Mouse (Mus musculus): ENCODE measurements at regions not wholly inside any gene's neighbourhood (a gene's known extent, or its start where the extent isn't known, plus 50 kb on each side); places are given as distances from the start of the nearest gene placed in this dataset.

- 47% methylated on average over 3 of the region's 3 CpGs for WGBS
- Histone ChIP-seq H3K36me3 (ENCODE audit: insufficient read depth, low read length) (no peaks in the 10 kb centered on the region), H3K4me1 (ENCODE audit: insufficient read depth, low read length) (no peaks in the 10 kb centered on the region), H3K4me3 (ENCODE audit: low read length) (no peak overlapping the region), H3K27me3 (ENCODE audit: insufficient read depth, low read length) (no peaks in the 10 kb centered on the region), H3K27ac (no peak overlapping the region), H3K9ac (replicated peaks; ENCODE audit: low read length) (no peak overlapping the region), H3K9me3 (ENCODE audit: low read length) (no peaks in the 10 kb centered on the region), H3K4me2 (ENCODE audit: low read depth, low read length) (no peak overlapping the region)
- peak; percentile 72 for DNase-seq (ENCODE audit: low spot score)
- peak; percentile 66 for ATAC-seq
- no peak for TF ChIP-seq CTCF (IDR thresholded peaks at IDR 0.05; ENCODE audit: low read depth)
Measured at GRCm38 (mm10) chr5:41476001-41476400, 232.0 kb downstream of the Rab28 start.

- Histone ChIP-seq H3K4me2 (ENCODE audit: low read depth, low read length) (no peak overlapping the region), H3K4me1 (ENCODE audit: insufficient read depth, low read length) (no peaks in the 10 kb centered on the region), H3K4me3 (ENCODE audit: low read length) (no peak overlapping the region), H3K9ac (replicated peaks; ENCODE audit: low read length) (no peak overlapping the region), H3K27ac (no peak overlapping the region), H3K27me3 (ENCODE audit: insufficient read depth, low read length) (no peaks in the 10 kb centered on the region), H3K9me3 (ENCODE audit: low read length) (no peaks in the 10 kb centered on the region), H3K36me3 (ENCODE audit: insufficient read depth, low read length) (no peaks in the 10 kb centered on the region)
- 64% methylated on average over 2 of the region's 2 CpGs for WGBS
- ATAC-seq: no peak
- DNase-seq (ENCODE audit: low spot score): no peak
- no peak for TF ChIP-seq CTCF (IDR thresholded peaks at IDR 0.05; ENCODE audit: low read depth)
Measured at GRCm38 (mm10) chr5:41445512-41446005, 262.4 kb downstream of the Rab28 start.

- Histone ChIP-seq H3K9me3 (ENCODE audit: low read length) (no peaks in the 10 kb centered on the region), H3K4me2 (ENCODE audit: low read depth, low read length) (no peak overlapping the region), H3K27me3 (ENCODE audit: insufficient read depth, low read length) (no peaks in the 10 kb centered on the region), H3K36me3 (ENCODE audit: insufficient read depth, low read length) (no peaks in the 10 kb centered on the region), H3K27ac (no peak overlapping the region), H3K9ac (replicated peaks; ENCODE audit: low read length) (no peak overlapping the region), H3K4me1 (ENCODE audit: insufficient read depth, low read length) (no peaks in the 10 kb centered on the region), H3K4me3 (ENCODE audit: low read length) (no peak overlapping the region)
- DNase-seq (ENCODE audit: low spot score) (no peak), ATAC-seq (no peak)
- TF ChIP-seq CTCF (IDR thresholded peaks at IDR 0.05; ENCODE audit: low read depth): no peak
- 94% methylated on average over 1 of the region's 1 CpGs for WGBS
Measured at GRCm38 (mm10) chr5:41441081-41441480, 266.9 kb downstream of the Rab28 start.

GRCm38 (mm10) chr5:41419121-41419874, 288.7 kb downstream of the Rab28 start:
- H3K4me2 ChIP-seq (ENCODE audit: low read depth, low read length): no peak overlapping the region
- no peak overlapping the region for H3K27ac ChIP-seq
- no peaks in the 10 kb centered on the region for H3K27me3 ChIP-seq (ENCODE audit: insufficient read depth, low read length)
- H3K4me3 ChIP-seq (ENCODE audit: low read length): no peak overlapping the region
- no peaks in the 10 kb centered on the region for H3K36me3 ChIP-seq (ENCODE audit: insufficient read depth, low read length)
- no peak for TF ChIP-seq CTCF (IDR thresholded peaks at IDR 0.05; ENCODE audit: low read depth)
- H3K4me1 ChIP-seq (ENCODE audit: insufficient read depth, low read length): no peaks in the 10 kb centered on the region
- 66% methylated on average over 6 of the region's 6 CpGs for WGBS
- ATAC-seq: no peak
- H3K9me3 ChIP-seq (ENCODE audit: low read length): no peaks in the 10 kb centered on the region
- H3K9ac ChIP-seq (replicated peaks; ENCODE audit: low read length): no peak overlapping the region
- no peak for DNase-seq (ENCODE audit: low spot score)

GRCm38 (mm10) chr5:41409070-41409668, 298.8 kb downstream of the Rab28 start:
- no peaks in the 10 kb centered on the region for H3K9me3 ChIP-seq (ENCODE audit: low read length)
- H3K27me3 ChIP-seq (ENCODE audit: insufficient read depth, low read length): no peaks in the 10 kb centered on the region
- no peak for ATAC-seq
- H3K4me3 ChIP-seq (ENCODE audit: low read length): no peak overlapping the region
- DNase-seq (ENCODE audit: low spot score): no peak
- H3K36me3 ChIP-seq (ENCODE audit: insufficient read depth, low read length): no peaks in the 10 kb centered on the region
- no peak overlapping the region for H3K9ac ChIP-seq (replicated peaks; ENCODE audit: low read length)
- no peak for TF ChIP-seq CTCF (IDR thresholded peaks at IDR 0.05; ENCODE audit: low read depth)
- H3K4me1 ChIP-seq (ENCODE audit: insufficient read depth, low read length): no peaks in the 10 kb centered on the region
- no peak overlapping the region for H3K4me2 ChIP-seq (ENCODE audit: low read depth, low read length)
- H3K27ac ChIP-seq: no peak overlapping the region
- WGBS: 67% methylated on average over 6 of the region's 6 CpGs

- Histone ChIP-seq H3K27me3 (ENCODE audit: insufficient read depth, low read length) (no peaks in the 10 kb centered on the region), H3K4me1 (ENCODE audit: insufficient read depth, low read length) (no peaks in the 10 kb centered on the region), H3K9me3 (ENCODE audit: low read length) (no peaks in the 10 kb centered on the region), H3K27ac (no peak overlapping the region; the same call in 1 of the 2 replicates), H3K4me2 (ENCODE audit: low read depth, low read length) (peak overlapping the region; percentile 25), H3K4me3 (ENCODE audit: low read length) (no peak overlapping the region), H3K9ac (replicated peaks; ENCODE audit: low read length) (no peak overlapping the region), H3K36me3 (ENCODE audit: insufficient read depth, low read length) (no peaks in the 10 kb centered on the region)
- WGBS: 65% methylated on average over 14 of the region's 14 CpGs
- no peak for DNase-seq (ENCODE audit: low spot score)
- ATAC-seq: no peak
- no peak for TF ChIP-seq CTCF (IDR thresholded peaks at IDR 0.05; ENCODE audit: low read depth)
Measured at GRCm38 (mm10) chr5:41392802-41393234, 315.1 kb downstream of the Rab28 start.

GRCm38 (mm10) chr5:41392137-41392554, 315.8 kb downstream of the Rab28 start:
- no peak overlapping the region for H3K4me2 ChIP-seq (ENCODE audit: low read depth, low read length)
- H3K9me3 ChIP-seq (ENCODE audit: low read length): no peaks in the 10 kb centered on the region
- no peak for DNase-seq (ENCODE audit: low spot score)
- no peaks in the 10 kb centered on the region for H3K27me3 ChIP-seq (ENCODE audit: insufficient read depth, low read length)
- H3K27ac ChIP-seq: no peak overlapping the region
- no peak for TF ChIP-seq CTCF (IDR thresholded peaks at IDR 0.05; ENCODE audit: low read depth)
- H3K9ac ChIP-seq (replicated peaks; ENCODE audit: low read length): no peak overlapping the region
- ATAC-seq: no peak
- 51% methylated on average over 9 of the region's 9 CpGs for WGBS
- H3K4me3 ChIP-seq (ENCODE audit: low read length): no peak overlapping the region
- H3K36me3 ChIP-seq (ENCODE audit: insufficient read depth, low read length): no peaks in the 10 kb centered on the region
- H3K4me1 ChIP-seq (ENCODE audit: insufficient read depth, low read length): no peaks in the 10 kb centered on the region

Data from hindbrain, postnatal 0 days (tissue).